Mouse (Mus musculus): ENCODE measurements at regions not wholly inside any gene's neighbourhood (a gene's known extent, or its start where the extent isn't known, plus 50 kb on each side); places are given as distances from the start of the nearest gene placed in this dataset.

- TF ChIP-seq CTCF (IDR thresholded peaks at IDR 0.05; ENCODE audit: extremely low read depth, insufficient read depth, low read length) = no peak
- TF ChIP-seq POLR2A (IDR thresholded peaks at IDR 0.05; ENCODE audit: extremely low read depth, insufficient read depth, low read length) = no peak
Measured at GRCm38 (mm10) chr11:93696096-93696890, 189.3 kb downstream of the Utp18 start.

Measured in cortical plate, adult 2 months (tissue).